Mouse (Mus musculus): ENCODE results near the gene Cyp39a1. TPM values are rescaled to one million over a fixed set of nuclear protein-coding genes. Genes with fewer than 3 reads are reported as not detected.

Gene Cyp39a1
- 26.1 and 31.1 TPM in 2 replicates for polyA plus RNA-seq (2015; fragmentation: Nextera tagmentation; extraction: Ambion mirVana)

DNA sequence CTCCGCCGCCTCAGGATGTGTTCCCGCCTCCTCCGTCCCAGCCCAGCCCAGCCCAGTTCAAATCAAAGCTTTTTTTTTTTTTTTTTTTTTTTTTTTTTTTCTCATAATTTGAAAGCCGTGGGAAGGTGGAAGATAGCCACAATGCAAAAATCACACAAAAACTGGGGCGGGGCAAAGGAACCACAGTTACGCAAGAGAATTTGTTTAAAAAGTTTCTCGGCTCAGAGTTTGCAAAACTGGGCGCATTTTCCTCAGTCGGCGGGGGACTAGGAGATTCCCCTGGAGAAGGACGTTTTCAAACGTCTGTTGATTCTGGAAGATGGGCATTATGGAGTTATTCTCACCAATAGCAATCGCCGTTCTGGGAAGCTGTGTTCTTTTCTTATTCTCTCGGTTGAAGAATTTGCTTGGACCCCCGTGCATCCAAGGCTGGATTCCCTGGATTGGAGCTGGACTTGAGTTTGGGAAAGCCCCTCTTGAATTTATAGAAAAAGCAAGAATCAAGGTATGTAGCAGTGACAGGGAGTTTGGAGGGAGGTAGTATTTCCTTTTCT, at the start of gene Cyp39a1:
TSS of gene Cyp39a1 (plus strand) at position 136 of the 554 bp plus-strand sequence.
- H3K27me3 ChIP-seq (replicated peaks; ENCODE audit: insufficient read depth, low read length): no peaks in the 10 kb centered on the region
- under 1% methylated on average over 17 of the region's 17 CpGs for WGBS

DNA sequence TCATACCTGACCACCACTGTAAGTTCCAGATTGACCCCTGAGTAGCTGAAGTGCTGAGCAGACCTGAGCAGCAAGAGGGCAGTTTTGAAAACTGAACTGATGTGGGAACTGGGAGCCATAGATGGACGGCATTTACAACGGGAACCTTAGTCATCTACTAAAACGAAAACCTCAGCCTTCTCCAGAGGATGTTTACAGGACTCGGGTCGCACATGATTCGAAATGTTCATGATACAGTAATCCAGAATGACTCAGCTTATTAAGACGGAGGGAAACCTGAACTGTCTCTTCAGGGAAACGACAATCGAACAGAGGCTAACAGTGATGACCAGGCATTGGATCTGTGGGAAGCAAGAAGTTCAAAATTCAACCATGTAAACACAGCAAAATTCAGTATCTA, 48.1 kb upstream of the Cyp39a1 start:
- H3K36me3 ChIP-seq (ENCODE audit: insufficient read depth, low read length): no peaks in the 10 kb centered on the region
- WGBS: 78% methylated on average over 9 of the region's 9 CpGs
- ATAC-seq (no peak), DNase-seq (ENCODE audit: low spot score) (no peak)
- H3K27ac ChIP-seq (ENCODE audit: low read length): no peak overlapping the region
- H3K9me3 ChIP-seq (ENCODE audit: low read length): no peaks in the 10 kb centered on the region
- no peak overlapping the region for H3K9ac ChIP-seq (replicated peaks; ENCODE audit: low read depth)
- no peaks in the 10 kb centered on the region for H3K27me3 ChIP-seq (replicated peaks; ENCODE audit: insufficient read depth, low read length)
- H3K4me3 ChIP-seq (ENCODE audit: low read depth, low read length): no peak overlapping the region
- no peak for TF ChIP-seq EP300 (IDR thresholded peaks at IDR 0.05)
- TF ChIP-seq CTCF (IDR thresholded peaks at IDR 0.05): no peak
- H3K4me2 ChIP-seq (replicated peaks; ENCODE audit: low read depth, low read length): no peak overlapping the region
- H3K4me1 ChIP-seq (ENCODE audit: insufficient read depth, low read depth, low read length): no peaks in the 10 kb centered on the region

More for the DNA sequence above, at the start of gene Cyp39a1:
- Histone ChIP-seq H3K36me3 (ENCODE audit: insufficient read depth, low read length) (no peaks in the 10 kb centered on the region), H3K4me3 (ENCODE audit: low read depth, low read length) (peak within 1 kb of the TSS; percentile 73), H3K27ac (ENCODE audit: low read length) (peak within 1 kb of the TSS; percentile 47), H3K4me2 (replicated peaks; ENCODE audit: low read depth, low read length) (peak within 1 kb of the TSS; percentile 97), H3K9me3 (ENCODE audit: low read length) (no peaks in the 10 kb centered on the region), H3K4me1 (ENCODE audit: insufficient read depth, low read depth, low read length) (peaks cover 14% of the 10 kb centered on the region; the same call in 1 of the 2 replicates), H3K9ac (replicated peaks; ENCODE audit: low read depth) (peak within 1 kb of the TSS; percentile 57)
- DNase-seq (ENCODE audit: low spot score) (no peak), ATAC-seq (no peak)
- TF ChIP-seq EP300 (IDR thresholded peaks at IDR 0.05) (no peak), CTCF (IDR thresholded peaks at IDR 0.05) (no peak)

DNA sequence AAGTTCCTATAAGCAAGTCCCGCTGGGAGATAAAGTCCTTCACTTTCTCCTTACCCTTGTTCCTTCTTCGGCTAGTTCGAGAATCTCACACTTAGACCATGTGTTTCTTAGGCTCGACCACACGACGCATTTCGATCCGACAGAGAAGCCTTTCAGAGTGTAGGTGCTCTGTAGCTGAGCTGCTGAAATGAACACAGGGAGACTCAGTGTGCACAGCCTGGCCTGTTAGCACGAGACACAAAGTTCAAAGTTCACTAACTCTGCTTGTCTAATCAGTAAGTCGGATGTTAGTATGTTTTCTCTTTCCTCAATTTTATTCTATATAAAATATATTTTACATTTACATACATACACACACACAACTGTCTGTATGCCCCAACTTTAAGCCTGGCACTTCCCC, 45.1 kb upstream of the Cyp39a1 start:
- no peaks in the 10 kb centered on the region for H3K27me3 ChIP-seq (replicated peaks; ENCODE audit: insufficient read depth, low read length)
- H3K36me3 ChIP-seq (ENCODE audit: insufficient read depth, low read length): no peaks in the 10 kb centered on the region
- DNase-seq (ENCODE audit: low spot score) (no peak), ATAC-seq (no peak)
- H3K27ac ChIP-seq (ENCODE audit: low read length): no peak overlapping the region
- no peak overlapping the region for H3K9ac ChIP-seq (replicated peaks; ENCODE audit: low read depth)
- no peak overlapping the region for H3K4me3 ChIP-seq (ENCODE audit: low read depth, low read length)
- H3K4me1 ChIP-seq (ENCODE audit: insufficient read depth, low read depth, low read length): no peaks in the 10 kb centered on the region
- H3K9me3 ChIP-seq (ENCODE audit: low read length): no peaks in the 10 kb centered on the region
- 81% methylated on average over 10 of the region's 10 CpGs for WGBS
- TF ChIP-seq CTCF (IDR thresholded peaks at IDR 0.05) (no peak), EP300 (IDR thresholded peaks at IDR 0.05) (no peak)
- no peak overlapping the region for H3K4me2 ChIP-seq (replicated peaks; ENCODE audit: low read depth, low read length)

DNA sequence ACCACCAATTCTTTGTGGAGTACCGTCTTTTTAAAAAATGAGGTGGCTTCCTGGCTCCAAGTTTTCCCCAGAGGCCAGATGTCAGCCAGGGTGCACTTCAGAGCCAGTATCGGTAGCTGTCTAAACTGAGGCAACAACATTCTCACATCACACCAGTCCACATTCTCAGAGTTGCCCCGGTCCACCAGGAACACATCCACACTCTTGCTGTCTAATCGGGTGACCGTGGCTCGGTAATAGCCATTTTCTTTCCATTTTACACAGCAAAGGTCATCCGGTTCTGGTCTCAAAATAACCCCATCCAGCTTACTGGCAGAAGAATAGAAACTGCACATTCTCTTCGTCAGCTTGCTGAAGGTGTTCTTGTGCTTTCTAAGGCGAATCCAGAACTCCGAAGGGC, 39.0 kb upstream of the Cyp39a1 start:
- Histone ChIP-seq H3K27ac (ENCODE audit: low read length) (no peak overlapping the region), H3K4me3 (ENCODE audit: low read depth, low read length) (no peak overlapping the region), H3K27me3 (replicated peaks; ENCODE audit: insufficient read depth, low read length) (peaks cover 27% of the 10 kb centered on the region), H3K4me2 (replicated peaks; ENCODE audit: low read depth, low read length) (no peak overlapping the region), H3K9ac (replicated peaks; ENCODE audit: low read depth) (no peak overlapping the region), H3K4me1 (ENCODE audit: insufficient read depth, low read depth, low read length) (peaks cover 10% of the 10 kb centered on the region; the same call in 1 of the 2 replicates), H3K36me3 (ENCODE audit: insufficient read depth, low read length) (no peaks in the 10 kb centered on the region), H3K9me3 (ENCODE audit: low read length) (no peaks in the 10 kb centered on the region)
- 88% methylated on average over 10 of the region's 10 CpGs for WGBS
- DNase-seq (ENCODE audit: low spot score) (no peak), ATAC-seq (no peak)
- TF ChIP-seq EP300 (IDR thresholded peaks at IDR 0.05) (no peak), CTCF (IDR thresholded peaks at IDR 0.05) (no peak)

DNA sequence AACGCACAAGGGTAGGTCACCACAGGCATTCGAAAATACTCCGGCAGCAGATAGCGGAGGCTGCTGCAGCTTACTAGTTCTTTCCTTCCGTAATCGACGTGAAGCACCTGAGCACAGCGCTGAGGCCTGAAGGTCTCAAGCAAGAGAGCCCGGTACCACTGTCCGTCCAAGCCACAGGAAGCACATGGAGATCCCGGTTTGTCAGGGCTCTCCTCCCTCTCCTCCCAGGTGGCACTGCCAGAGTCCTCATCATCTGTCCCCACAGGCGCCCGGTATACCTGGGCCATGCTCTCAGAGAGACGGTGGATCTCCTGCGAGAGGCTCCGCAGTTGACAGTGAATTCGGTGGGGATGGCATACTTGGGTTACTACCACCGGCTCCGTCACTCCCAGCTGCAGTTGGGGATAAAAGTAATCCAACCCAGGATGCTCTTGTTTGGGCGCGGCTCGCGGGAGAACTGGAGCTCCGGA, 38.2 kb upstream of the Cyp39a1 start:
- Histone ChIP-seq H3K9ac (replicated peaks; ENCODE audit: low read depth) (no peak overlapping the region), H3K27ac (ENCODE audit: low read length) (no peak overlapping the region), H3K9me3 (ENCODE audit: low read length) (no peaks in the 10 kb centered on the region), H3K4me2 (replicated peaks; ENCODE audit: low read depth, low read length) (no peak overlapping the region), H3K4me3 (ENCODE audit: low read depth, low read length) (peak overlapping the region; percentile 27; the same call in 1 of the 2 replicates), H3K36me3 (ENCODE audit: insufficient read depth, low read length) (no peaks in the 10 kb centered on the region), H3K4me1 (ENCODE audit: insufficient read depth, low read depth, low read length) (peaks cover 10% of the 10 kb centered on the region; the same call in 1 of the 2 replicates), H3K27me3 (replicated peaks; ENCODE audit: insufficient read depth, low read length) (peaks cover 27% of the 10 kb centered on the region)
- WGBS: 21% methylated on average over 24 of the region's 24 CpGs
- ATAC-seq (no peak), DNase-seq (ENCODE audit: low spot score) (no peak)
- TF ChIP-seq CTCF (IDR thresholded peaks at IDR 0.05) (no peak), EP300 (IDR thresholded peaks at IDR 0.05) (no peak)

DNA sequence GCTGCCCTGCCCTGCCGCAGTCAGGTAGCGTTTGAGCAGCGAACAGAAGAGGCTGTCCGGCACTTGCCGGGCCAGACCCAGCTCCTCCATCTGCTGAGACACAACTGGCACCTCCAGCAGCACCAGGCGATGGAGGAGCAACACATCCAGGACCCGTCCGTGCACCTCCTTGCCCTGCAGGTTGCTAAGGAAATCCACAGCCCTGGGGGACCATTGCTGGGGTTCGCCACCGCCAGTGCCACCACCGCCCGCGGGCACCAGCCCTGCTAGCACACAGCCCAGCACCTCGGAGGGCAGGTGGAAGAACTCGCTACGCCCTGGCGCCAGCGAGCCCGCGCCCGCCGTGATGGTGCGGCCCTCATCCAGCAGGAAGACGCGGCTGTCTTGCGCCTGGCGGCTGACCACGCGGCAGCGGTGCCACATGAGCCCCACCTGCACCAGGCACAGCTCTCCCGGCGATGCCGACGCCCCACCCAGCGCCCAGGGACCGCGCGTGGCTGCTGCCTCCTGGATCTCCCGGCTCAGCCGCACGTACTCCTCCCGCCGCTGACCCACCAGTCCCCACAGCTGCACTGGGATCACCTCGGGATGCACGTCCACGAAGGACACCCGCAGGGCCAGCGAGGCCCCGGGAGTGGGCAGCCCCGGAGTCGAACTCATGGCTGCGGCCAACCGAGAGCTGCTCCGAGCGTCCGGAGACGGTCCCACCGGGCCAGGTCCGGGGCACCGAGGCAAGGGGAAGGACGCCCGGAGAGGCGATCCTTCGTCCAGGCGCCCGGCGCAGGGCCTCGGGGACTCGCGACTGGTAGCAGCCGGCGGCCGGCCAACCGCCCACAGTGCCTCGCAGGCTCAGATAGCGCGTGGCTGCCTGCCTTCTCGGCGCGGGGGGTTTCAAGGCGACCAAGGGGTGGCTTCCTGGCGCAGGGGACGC, 37.5 kb upstream of the Cyp39a1 start, which contains the start of gene Tdrd6:
TSS of gene Tdrd6 (minus strand) at position 804 of the 931 bp plus-strand sequence.
- Histone ChIP-seq H3K9me3 (ENCODE audit: low read length) (no peaks in the 10 kb centered on the region), H3K36me3 (ENCODE audit: insufficient read depth, low read length) (no peaks in the 10 kb centered on the region), H3K4me2 (replicated peaks; ENCODE audit: low read depth, low read length) (peak within 1 kb of the TSS; percentile 41), H3K4me3 (ENCODE audit: low read depth, low read length) (peak within 1 kb of the TSS; percentile 27), H3K4me1 (ENCODE audit: insufficient read depth, low read depth, low read length) (peaks cover 10% of the 10 kb centered on the region; the same call in 1 of the 2 replicates), H3K9ac (replicated peaks; ENCODE audit: low read depth) (no peak within 1 kb of the TSS), H3K27ac (ENCODE audit: low read length) (no peak within 1 kb of the TSS), H3K27me3 (replicated peaks; ENCODE audit: insufficient read depth, low read length) (peaks cover 27% of the 10 kb centered on the region)
- ATAC-seq (peak; percentile 48), DNase-seq (ENCODE audit: low spot score) (peak; percentile 11)
- 5% methylated on average over 72 of the region's 83 CpGs for WGBS
- TF ChIP-seq EP300 (IDR thresholded peaks at IDR 0.05): no peak
- no peak for TF ChIP-seq CTCF (IDR thresholded peaks at IDR 0.05)
